Comparison of ENCODE assay signal across 10 mouse cellular contexts in genomic region chr9:92375378-92375777, GRCm38 (mm10).
A peak's percentile ranks its signal among the peaks of the same experiment; 100 is the strongest.
DNase-seq lines count a peak whose midpoint lies in the region; ATAC-seq and TF ChIP-seq lines count a peak whose summit lies in the region.
"Had no signal": no experiment of that assay in that cellular context is flagged by ENCODE, and none has a peak within 500 bp of the region (broad histone marks: within the 10 kb centered on the region; RNA-seq: fewer than 3 reads in every experiment).

No protein-coding gene starts in this region.

- TF ChIP-seq CTCF in hindbrain, postnatal 0 days (IDR thresholded peaks at IDR 0.05; ENCODE audit: low read depth): no peak

- H3K9ac ChIP-seq in hindbrain, postnatal 0 days (replicated peaks; ENCODE audit: low read length): no peak overlapping the region
- no peak overlapping the region for H3K9ac ChIP-seq in hindbrain, embryonic 13.5 days
- H3K9ac ChIP-seq: hindbrain, embryonic 12.5 days had no signal

- H3K4me1 ChIP-seq in hindbrain, postnatal 0 days (ENCODE audit: insufficient read depth, low read length): no peaks in the 10 kb centered on the region
- no peaks in the 10 kb centered on the region for H3K4me1 ChIP-seq in hindbrain, embryonic 13.5 days (replicated peaks)
- H3K4me1 ChIP-seq: hindbrain, embryonic 12.5 days had no signal

- 66% methylated on average over 8 of the region's 8 CpGs for WGBS in hindbrain, postnatal 0 days
- WGBS in hindbrain, embryonic 13.5 days: 65% methylated on average over 8 of the region's 8 CpGs

- no peaks in the 10 kb centered on the region for H3K9me3 ChIP-seq in hindbrain, postnatal 0 days (ENCODE audit: low read length)
- H3K9me3 ChIP-seq in hindbrain, embryonic 13.5 days: no peaks in the 10 kb centered on the region
- H3K9me3 ChIP-seq: hindbrain, embryonic 12.5 days had no signal

- H3K4me2 ChIP-seq in hindbrain, postnatal 0 days (ENCODE audit: low read depth, low read length): no peak overlapping the region
- no peak overlapping the region for H3K4me2 ChIP-seq in hindbrain, embryonic 13.5 days
- H3K4me2 ChIP-seq: hindbrain, embryonic 12.5 days had no signal

- peak; percentile 30 for DNase-seq in hindbrain, postnatal 0 days (ENCODE audit: low spot score)
- DNase-seq in 416B (ENCODE audit: low read depth): peak; percentile 89
- peak; percentile 11 for DNase-seq in ZHBTc4 (ENCODE audit: low read depth, low spot score)
- DNase-seq in kidney, postnatal 25 days: peak; percentile 34 to 42
- no peak for DNase-seq in thymus, postnatal 14 days
- no peak for DNase-seq in adrenal gland, adult 2 months
- DNase-seq: cerebellum, postnatal 25 days had no signal

- H3K27ac ChIP-seq in hindbrain, postnatal 0 days: no peak overlapping the region
- no peak overlapping the region for H3K27ac ChIP-seq in hindbrain, embryonic 13.5 days
- H3K27ac ChIP-seq: hindbrain, embryonic 12.5 days had no signal

- ATAC-seq in hindbrain, postnatal 0 days: no peak
- ATAC-seq in hindbrain, embryonic 13.5 days (ENCODE audit: low FRiP score): no peak

- H3K4me3 ChIP-seq in hindbrain, postnatal 0 days (ENCODE audit: low read length): no peak overlapping the region
- no peak overlapping the region for H3K4me3 ChIP-seq in hindbrain, embryonic 13.5 days
- H3K4me3 ChIP-seq: erythroblast, embryonic 14.5 days; hindbrain, embryonic 12.5 days had no signal

- no peaks in the 10 kb centered on the region for H3K27me3 ChIP-seq in hindbrain, postnatal 0 days (ENCODE audit: insufficient read depth, low read length)
- H3K27me3 ChIP-seq in hindbrain, embryonic 13.5 days: no peaks in the 10 kb centered on the region
- H3K27me3 ChIP-seq: hindbrain, embryonic 12.5 days had no signal

- no peaks in the 10 kb centered on the region for H3K36me3 ChIP-seq in hindbrain, postnatal 0 days (ENCODE audit: insufficient read depth, low read length)
- no peaks in the 10 kb centered on the region for H3K36me3 ChIP-seq in hindbrain, embryonic 13.5 days
- H3K36me3 ChIP-seq: hindbrain, embryonic 12.5 days had no signal

Comparison
In these comparisons a context has a peak if more than half of its experiments do, and no peak if none do; other contexts are left out.
1. DNase-seq: peak in hindbrain, postnatal 0 days (single experiment), 416B (single experiment), ZHBTc4 (single experiment) and kidney, postnatal 25 days (2 of 2); none in thymus, postnatal 14 days (single experiment) and adrenal gland, adult 2 months (single experiment).